Mouse (Mus musculus) MEL (cell line): Measurements from ENCODE around the gene Lrch3. TPM values are rescaled to one million over a fixed set of nuclear protein-coding genes. Genes with fewer than 3 reads are reported as not detected.

Experiments used
- DNase-seq: peaks from one replicate; pipeline ENCODE4 v3.0.0; 2011; ENCODE audit warnings: low read depth, low spot score
- H3K27ac ChIP-seq: 2 replicates; pipeline ENCODE4 v1.5.1; 2012; ENCODE audit warnings: low read depth, mild to moderate bottlenecking, control low read depth, low read length, moderate library complexity; ENCODE audit not compliant: control insufficient read depth
- H3K27me3 ChIP-seq, 2 experiments: fragments of 150-350 bp in 1 of 2; sonication (generic) in 1 of 2; 2 replicates each; pipeline ENCODE4 v1.6.1; 2012; ENCODE audit warnings: low read length in 2 of 2, mild to moderate bottlenecking in 2 of 2, improper control_type of control experiment in 1 of 2, moderate library complexity in 1 of 2; ENCODE audit not compliant: insufficient read depth in 2 of 2, control insufficient read depth in 1 of 2
- H3K36me3 ChIP-seq, 2 experiments: 2 replicates each; pipeline ENCODE4 v1.6.1; 2012 to 2014; ENCODE audit warnings: low read length in 2 of 2, improper control_type of control experiment in 1 of 2, inconsistent platforms in 1 of 2, mild to moderate bottlenecking in 1 of 2; ENCODE audit not compliant: insufficient read depth in 2 of 2, control insufficient read depth in 1 of 2
- H3K4me1 ChIP-seq, 2 experiments: fragments of 150-350 bp in 1 of 2; sonication (generic) in 1 of 2; 2 replicates each; pipeline ENCODE4 v1.6.1; 2012; ENCODE audit warnings: low read length in 2 of 2, improper control_type of control experiment in 1 of 2, mild to moderate bottlenecking in 1 of 2; ENCODE audit not compliant: insufficient read depth in 2 of 2, control insufficient read depth in 1 of 2
- H3K4me3 ChIP-seq, 2 experiments: fragments of 150-350 bp in 1 of 2; sonication (generic) in 1 of 2; 2 replicates each; pipeline ENCODE4 v1.5.1; 2012; ENCODE audit warnings: low read depth in 2 of 2, low read length in 2 of 2, mild to moderate bottlenecking in 2 of 2, moderate library complexity in 2 of 2, control low read depth in 1 of 2, improper control_type of control experiment in 1 of 2; ENCODE audit not compliant: control insufficient read depth in 1 of 2, insufficient read depth in 1 of 2
- H3K79me2 ChIP-seq: 2 replicates; pipeline ENCODE4 v1.6.1; 2012; ENCODE audit warnings: mild to moderate bottlenecking, low read length, moderate library complexity; ENCODE audit not compliant: control insufficient read depth, poor library complexity, insufficient read depth
- H3K9ac ChIP-seq: 2 replicates; pipeline ENCODE4 v1.6.1; 2012; ENCODE audit warnings: low read depth, mild to moderate bottlenecking, control low read depth, low read length, moderate library complexity; ENCODE audit not compliant: control insufficient read depth, poor library complexity, severe bottlenecking
- H3K9me3 ChIP-seq: fragments of 150-350 bp; sonication (generic); replicated peaks from 2 replicates; pipeline ENCODE4 v1.6.1; 2012; ENCODE audit warnings: mild to moderate bottlenecking, low read length, improper control_type of control experiment, moderate library complexity; ENCODE audit not compliant: insufficient read depth
- BHLHE40 ChIP-seq: IDR thresholded peaks from 2 replicates; pipeline ENCODE4 v1.6.1; 2012; ENCODE audit warnings: low read depth, mild to moderate bottlenecking, inconsistent platforms, low read length, improper control_type of control experiment, borderline replicate concordance
- CHD1 ChIP-seq: IDR thresholded peaks from 2 replicates; pipeline ENCODE4 v1.6.1; 2012; ENCODE audit warnings: low read depth, mild to moderate bottlenecking, inconsistent platforms, low read length, improper control_type of control experiment
- CHD2 ChIP-seq: IDR thresholded peaks from 2 replicates; pipeline ENCODE4 v1.6.1; 2011; ENCODE audit warnings: low read length, improper control_type of control experiment
- E2F4 ChIP-seq: IDR thresholded peaks from 2 replicates; pipeline ENCODE4 v1.6.1; 2011; ENCODE audit warnings: low read depth, low read length, improper control_type of control experiment, borderline replicate concordance
- ELF1 ChIP-seq: IDR thresholded peaks from 2 replicates; pipeline ENCODE4 v1.6.1; 2014; ENCODE audit warnings: low read depth, mild to moderate bottlenecking, inconsistent platforms, low read length, improper control_type of control experiment, moderate library complexity
- GABPA ChIP-seq: IDR thresholded peaks from 2 replicates; pipeline ENCODE4 v1.6.1; 2012; ENCODE audit warnings: low read depth, mild to moderate bottlenecking, inconsistent platforms, low read length, improper control_type of control experiment, moderate library complexity
- JUND ChIP-seq: IDR thresholded peaks from 2 replicates; pipeline ENCODE4 v1.6.1; 2011; ENCODE audit warnings: low read depth, mild to moderate bottlenecking, improper control_type of control experiment, low read length
- KAT2A ChIP-seq: conservative IDR thresholded peaks from 2 replicates; pipeline ENCODE4 v1.6.1; 2012; ENCODE audit warnings: low read depth, low read length, improper control_type of control experiment, inconsistent platforms
- MAFK ChIP-seq: IDR thresholded peaks from 2 replicates; pipeline ENCODE4 v1.6.1; 2011; ENCODE audit warnings: low read depth, mild to moderate bottlenecking, low read length, improper control_type of control experiment, borderline replicate concordance
- MAX ChIP-seq: IDR thresholded peaks from 2 replicates; pipeline ENCODE4 v1.6.1; 2011; ENCODE audit warnings: low read length, improper control_type of control experiment
- MEF2A ChIP-seq: IDR thresholded peaks from 2 replicates; pipeline ENCODE4 v1.6.1; 2014; ENCODE audit warnings: low read depth, mild to moderate bottlenecking, inconsistent platforms, low read length, improper control_type of control experiment; ENCODE audit not compliant: poor library complexity, insufficient replicate concordance, severe bottlenecking; ENCODE audit errors: extremely low read depth
- MYB ChIP-seq: IDR thresholded peaks from 2 replicates; pipeline ENCODE4 v1.6.1; 2011; ENCODE audit warnings: mild to moderate bottlenecking, low read depth, low read length, improper control_type of control experiment
- MYC ChIP-seq: IDR thresholded peaks from 2 replicates; pipeline ENCODE4 v1.6.1; 2011; ENCODE audit warnings: low read depth, mild to moderate bottlenecking, low read length, improper control_type of control experiment, moderate library complexity
- NELFE ChIP-seq: IDR thresholded peaks from 2 replicates; pipeline ENCODE4 v1.6.1; 2011; ENCODE audit warnings: low read depth, low read length, improper control_type of control experiment
- POLR2AphosphoS2 ChIP-seq: IDR thresholded peaks from 2 replicates; pipeline ENCODE4 v1.6.1; 2011; ENCODE audit warnings: low read length, improper control_type of control experiment
- TAL1 ChIP-seq: IDR thresholded peaks from 2 replicates; pipeline ENCODE4 v1.6.1; 2012; ENCODE audit warnings: mild to moderate bottlenecking, inconsistent platforms, low read length, moderate library complexity, mixed read lengths
- UBTF ChIP-seq: IDR thresholded peaks from 2 replicates; pipeline ENCODE4 v1.6.1; 2012; ENCODE audit warnings: low read depth, mild to moderate bottlenecking, inconsistent platforms, low read length, improper control_type of control experiment, moderate library complexity, borderline replicate concordance; ENCODE audit not compliant: insufficient read depth
- ZC3H11A ChIP-seq: IDR thresholded peaks from 2 replicates; pipeline ENCODE4 v1.6.1; 2012; ENCODE audit warnings: low read depth, mild to moderate bottlenecking, inconsistent platforms, low read length, improper control_type of control experiment
- ZMIZ1 ChIP-seq: IDR thresholded peaks from 2 replicates; pipeline ENCODE4 v1.6.1; 2012; ENCODE audit warnings: low read depth, mild to moderate bottlenecking, inconsistent platforms, low read length, improper control_type of control experiment, moderate library complexity
- polyA plus RNA-seq, 2 experiments: library from polyadenylated mRNA; stranded (reverse) in 1 of 2; unstranded in 1 of 2; fragments of >175 nt in 1 of 2; fragments of >200 nt in 1 of 2; gene quantifications; 2 replicates each; pipeline versions ENCODE4 v1.2.1 to v1.2.4; 2012; ENCODE audit warnings: low replicate concordance in 2 of 2, low read depth in 1 of 2; ENCODE audit not compliant: insufficient read length in 2 of 2, insufficient read depth in 1 of 2, missing spikeins in 1 of 2
- total RNA-seq: library from RNA; depleted of rRNA; stranded (reverse); fragments of 300-350 nt; gene quantifications from 2 replicates; pipeline ENCODE4 v1.2.3, GENCODE M21; 2012

Gene Lrch3
- total and polyA plus RNA-seq, 3 experiments: 8.6 to 17.0 TPM; not detected in 1

GRCm38 (mm10) chr16:33026357-33026756 lies 112.5 kb downstream of the Lrch3 start:
- DNase-seq: no peak
- Histone ChIP-seq H3K4me3 (no peak overlapping the region), H3K27ac (no peak overlapping the region), H3K27me3 (no peaks in the 10 kb centered on the region), H3K36me3 (no peaks in the 10 kb centered on the region), H3K9me3 (no peaks in the 10 kb centered on the region), H3K79me2 (no peaks in the 10 kb centered on the region), H3K9ac (no peak overlapping the region), H3K4me1 (no peaks in the 10 kb centered on the region)
- no peak for TF ChIP-seq MYB
- no peak for TF ChIP-seq BHLHE40
- TF ChIP-seq ELF1: no peak
- TF ChIP-seq GABPA: no peak
- no peak for TF ChIP-seq KAT2A

- H3K36me3 ChIP-seq: no peaks in the 10 kb centered on the region; a peak in 1 of 4 replicates
- TF ChIP-seq MAX (no peak), MAFK (no peak), TAL1 (no peak), CHD2 (no peak), NELFE (no peak), UBTF (no peak), CHD1 (no peak), E2F4 (no peak), KAT2A (no peak)
- no peaks in the 10 kb centered on the region for H3K27me3 ChIP-seq
- H3K79me2 ChIP-seq: no peaks in the 10 kb centered on the region
- no peak overlapping the region for H3K9ac ChIP-seq
- H3K4me3 ChIP-seq: no peak overlapping the region
- H3K4me1 ChIP-seq: no peaks in the 10 kb centered on the region; a peak in 1 of 4 replicates
- H3K27ac ChIP-seq: no peak overlapping the region
- no peaks in the 10 kb centered on the region for H3K9me3 ChIP-seq
- DNase-seq: no peak
Measured at GRCm38 (mm10) chr16:33036006-33036405, 122.1 kb downstream of the Lrch3 start.

GRCm38 (mm10) chr16:33042682-33043081 lies 128.8 kb downstream of the Lrch3 start:
- peak overlapping the region; percentile 28; the same call in 1 of the 2 replicates for H3K27ac ChIP-seq
- DNase-seq: no peak
- no peaks in the 10 kb centered on the region for H3K79me2 ChIP-seq
- H3K4me3 ChIP-seq: peak overlapping the region; percentile 18 to 37; a peak in 1 of 4 replicates
- H3K27me3 ChIP-seq: no peaks in the 10 kb centered on the region
- no peaks in the 10 kb centered on the region; a peak in 3 of 4 replicates for H3K36me3 ChIP-seq
- peaks cover 0 to 3% of the 10 kb centered on the region in 2 experiments; a peak in 1 of 4 replicates for H3K4me1 ChIP-seq
- H3K9ac ChIP-seq: peak overlapping the region; percentile 17; the same call in 1 of the 2 replicates
- H3K9me3 ChIP-seq: no peaks in the 10 kb centered on the region
- TF ChIP-seq JUND (no peak), ZC3H11A (no peak), ZMIZ1 (no peak), CHD2 (no peak), GABPA (no peak), MYC (no peak), MAFK (no peak), MEF2A (no peak), POLR2AphosphoS2 (no peak)
